9 mouse cellular contexts compared by ENCODE assay signal in genomic region chr17:35739675-35740074, GRCm38 (mm10). TPM values are rescaled to one million over a fixed set of nuclear protein-coding genes. Genes with fewer than 3 reads are reported as not detected.
DNase-seq lines count a peak whose midpoint lies in the region; ATAC-seq and TF ChIP-seq lines count a peak whose summit lies in the region.
"Had no signal": no experiment of that assay in that cellular context is flagged by ENCODE, and none has a peak within 500 bp of the region (broad histone marks: within the 10 kb centered on the region; RNA-seq: fewer than 3 reads in every experiment).

No protein-coding gene starts in this region.

- no peaks in the 10 kb centered on the region for H3K27me3 ChIP-seq in C2C12 (ENCODE audit: control insufficient read depth, insufficient read depth, insufficient read length)
- peaks cover 16% of the 10 kb centered on the region; the same call in 1 of the 2 replicates for H3K27me3 ChIP-seq in liver, embryonic 12.5 days (replicated peaks)
- H3K27me3 ChIP-seq: limb, embryonic 15.5 days had no signal

- no peak overlapping the region for H3K4me3 ChIP-seq in C2C12 (ENCODE audit: insufficient read depth, poor library complexity, severe bottlenecking)
- H3K4me3 ChIP-seq in liver, embryonic 12.5 days: no peak overlapping the region
- H3K4me3 ChIP-seq: limb, embryonic 15.5 days had no signal

- H3K4me2 ChIP-seq in liver, embryonic 12.5 days: peak overlapping the region; percentile 29
- H3K4me2 ChIP-seq: limb, embryonic 15.5 days had no signal

- no peaks in the 10 kb centered on the region for H3K9me3 ChIP-seq in liver, embryonic 12.5 days (replicated peaks)
- H3K9me3 ChIP-seq: limb, embryonic 15.5 days had no signal

- no peaks in the 10 kb centered on the region for H3K36me3 ChIP-seq in C2C12 (ENCODE audit: control insufficient read depth, insufficient read depth)
- H3K36me3 ChIP-seq in liver, embryonic 12.5 days: no peaks in the 10 kb centered on the region
- H3K36me3 ChIP-seq: limb, embryonic 15.5 days had no signal

- peak; percentile 61 for TF ChIP-seq CTCF in C2C12 (IDR thresholded peaks at IDR 0.05; ENCODE audit: control insufficient read depth, insufficient read depth, insufficient read length)

- peak overlapping the region; percentile 97 for H3K27ac ChIP-seq in liver, embryonic 12.5 days
- H3K27ac ChIP-seq: limb, embryonic 15.5 days had no signal

- peak; percentile 9; the same call in 1 of the 2 replicates for ATAC-seq in liver, embryonic 12.5 days

- H3K4me1 ChIP-seq in liver, embryonic 12.5 days: peaks cover 87% of the 10 kb centered on the region

- H3K79me3 ChIP-seq in C2C12 (ENCODE audit: low read depth): no peaks in the 10 kb centered on the region

- H3K9ac ChIP-seq in liver, embryonic 12.5 days: peak overlapping the region; percentile 53; the same call in 1 of the 2 replicates
- H3K9ac ChIP-seq: limb, embryonic 15.5 days had no signal

- H3ac ChIP-seq in C2C12 (ENCODE audit: control insufficient read depth, insufficient read length, low read depth): peak overlapping the region; percentile 28

- WGBS in liver, embryonic 12.5 days (ENCODE audit: insufficient replicate concordance): 3% methylated on average over 6 of the region's 6 CpGs

- no peaks in the 10 kb centered on the region for H3K79me2 ChIP-seq in C2C12 (ENCODE audit: control insufficient read depth, insufficient read depth)

- DNase-seq in adrenal gland, adult 18-20 months (ENCODE audit: low spot score in 2 of 2): peak; percentile 90 to 91
- peak; percentile 83 for DNase-seq in embryo, embryonic 11 days
- peak; percentile 93 for DNase-seq in heart, adult 8-10 months (ENCODE audit: low spot score)
- peak; percentile 96 for DNase-seq in kidney, postnatal 10 days
- DNase-seq in ovary, postnatal 10 days (ENCODE audit: low spot score): peak; percentile 84
- peak; percentile 93 for DNase-seq in thymus, postnatal 14 days

TF ChIP-seq in C2C12, 6 proteins besides CTCF, POLR2A, EP300 and RAD21:
- no peak for TF ChIP-seq FOSL1 (IDR thresholded peaks at IDR 0.05; ENCODE audit: insufficient read depth, low read length, poor library complexity, severe bottlenecking)
- TF ChIP-seq MAX (IDR thresholded peaks at IDR 0.05): peak; percentile 28

RNA-seq across cellular contexts. Expression of gene Ddr1, which starts 35.3 kb away (rescaled TPM):
- 56.6 TPM for polyA plus RNA-seq in C2C12 (2012; fragmentation: generic; extraction: Trizol)
- 10 to 100 TPM; 33.5 to 44.1 TPM for total RNA-seq in adrenal gland, adult 18-20 months (2021)
- 10 to 100 TPM; 23.8 to 30.0 (median 29.5) TPM for total RNA-seq in heart, adult 8-10 months (2022)
- 5.7 and 6.1 TPM in 2 replicates for polyA plus RNA-seq in liver, embryonic 12.5 days (2016; fragmentation: Nextera tagmentation; extraction: Ambion mirVana)
